ENCODE assay signal across 8 mouse cellular contexts in the genomic region with DNA sequence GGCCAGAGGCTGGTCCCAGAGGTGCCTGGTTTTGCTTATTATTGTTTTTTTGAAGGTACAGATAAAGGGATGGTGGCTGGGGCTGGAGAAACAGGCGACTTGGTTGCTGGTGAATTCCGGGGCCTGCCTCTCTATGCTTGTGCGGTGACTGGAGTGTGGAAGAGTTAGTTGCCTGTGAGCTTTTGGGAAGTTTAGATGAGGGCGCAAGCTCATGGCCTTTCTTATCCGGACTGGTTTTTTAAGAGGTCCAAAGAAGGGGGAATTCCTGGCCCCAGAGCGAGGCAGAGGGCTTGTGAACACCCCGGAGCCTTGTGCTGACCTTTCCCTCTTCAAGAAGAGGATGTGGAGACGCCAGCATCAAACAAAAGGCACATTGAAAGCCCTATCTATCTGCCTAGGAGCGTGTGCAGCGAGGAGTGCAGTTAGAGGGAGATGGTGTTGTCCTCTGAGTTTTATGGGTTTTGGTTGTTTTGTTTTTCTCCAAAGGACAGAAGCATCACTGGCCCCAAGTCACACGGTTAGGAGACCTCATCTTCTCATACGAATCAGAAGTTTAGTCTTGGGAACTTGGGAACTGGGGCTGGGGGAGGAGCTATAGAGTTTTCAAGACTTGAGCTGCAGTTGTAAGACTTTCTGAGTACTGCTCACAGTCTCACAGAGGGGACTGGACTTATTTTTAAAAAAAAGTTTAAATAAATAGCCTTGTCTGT. TPM values are rescaled to one million over a fixed set of nuclear protein-coding genes. Genes with fewer than 3 reads are reported as not detected.
A peak's percentile ranks its signal among the peaks of the same experiment; 100 is the strongest.
DNase-seq lines count a peak whose midpoint lies in the region; ATAC-seq and TF ChIP-seq lines count a peak whose summit lies in the region.

No protein-coding gene starts in this region.

- no peak for ATAC-seq in hindbrain, embryonic 14.5 days (ENCODE audit: low FRiP score)
- ATAC-seq in midbrain, embryonic 12.5 days (ENCODE audit: low FRiP score, low read depth): no peak

- peaks cover 64% of the 10 kb centered on the region for H3K4me1 ChIP-seq in hindbrain, embryonic 14.5 days (replicated peaks; ENCODE audit: control insufficient read depth, insufficient read depth, low read length)
- peaks cover 69% of the 10 kb centered on the region for H3K4me1 ChIP-seq in midbrain, embryonic 12.5 days

- no peaks in the 10 kb centered on the region for H3K9me3 ChIP-seq in hindbrain, embryonic 14.5 days (ENCODE audit: control insufficient read depth, low read length)
- H3K9me3 ChIP-seq in midbrain, embryonic 12.5 days: no peaks in the 10 kb centered on the region

- H3K9ac ChIP-seq in hindbrain, embryonic 14.5 days: peak overlapping the region; percentile 99
- peak overlapping the region; percentile 100 for H3K9ac ChIP-seq in midbrain, embryonic 12.5 days (replicated peaks)

- 3% methylated on average over 12 of the region's 12 CpGs for WGBS in hindbrain, embryonic 14.5 days
- WGBS in midbrain, embryonic 12.5 days: 2% methylated on average over 12 of the region's 12 CpGs

- no peak for TF ChIP-seq CTCF in left cerebral cortex, adult 2 months (IDR thresholded peaks at IDR 0.05)

- peak overlapping the region; percentile 97 for H3K27ac ChIP-seq in left cerebral cortex, adult 2 months
- H3K27ac ChIP-seq in hindbrain, embryonic 14.5 days: peak overlapping the region; percentile 99
- peak overlapping the region; percentile 99 for H3K27ac ChIP-seq in midbrain, embryonic 12.5 days (replicated peaks)

- H3K4me2 ChIP-seq in hindbrain, embryonic 14.5 days (replicated peaks): peak overlapping the region; percentile 84
- peak overlapping the region; percentile 96 for H3K4me2 ChIP-seq in midbrain, embryonic 12.5 days (replicated peaks)

- H3K4me3 ChIP-seq in left cerebral cortex, adult 2 months: peak overlapping the region; percentile 86
- H3K4me3 ChIP-seq in hindbrain, embryonic 14.5 days (replicated peaks; ENCODE audit: low read length): peak overlapping the region; percentile 94
- H3K4me3 ChIP-seq in midbrain, embryonic 12.5 days: peak overlapping the region; percentile 98

- intact Hi-C loops in left cerebral cortex, adult 2 months (cut with DNase I): loop anchor here (5.0 kb wide), 1 partner anchor 55 kb away; no protein-coding TSS in a partner anchor
- intact Hi-C loops in left cerebral cortex, postnatal 25 days (cut with DNase I): loop anchor here (1.0 kb wide), 1 partner anchor 34 kb away; no protein-coding TSS in a partner anchor

- no peaks in the 10 kb centered on the region for H3K27me3 ChIP-seq in hindbrain, embryonic 14.5 days (ENCODE audit: control insufficient read depth, insufficient read depth, low read length)
- no peaks in the 10 kb centered on the region for H3K27me3 ChIP-seq in midbrain, embryonic 12.5 days

- no peaks in the 10 kb centered on the region for H3K36me3 ChIP-seq in hindbrain, embryonic 14.5 days (replicated peaks; ENCODE audit: control insufficient read depth, insufficient read depth)
- no peaks in the 10 kb centered on the region for H3K36me3 ChIP-seq in midbrain, embryonic 12.5 days

- DNase-seq in left cerebral cortex, adult 2 months (ENCODE audit: extremely low spot score in 1 of 2, low spot score in 2 of 2): no peak
- no peak for DNase-seq in left cerebral cortex, postnatal 25 days (ENCODE audit: low spot score in 2 of 2)
- DNase-seq in embryo, embryonic 11 days: peak; percentile 58
- DNase-seq in hindbrain, embryonic 14.5 days (ENCODE audit: low spot score): no peak
- DNase-seq in urinary bladder, adult 18-20 months (ENCODE audit: low spot score in 2 of 2): no peak
- no peak for DNase-seq in layer of hippocampus, postnatal 25 days (ENCODE audit: extremely low spot score in 1 of 2, low spot score in 1 of 2)
- no peak for DNase-seq in right cerebral cortex, adult 2 months (ENCODE audit: low spot score in 2 of 2)

RNA-seq across cellular contexts. Expression of gene Zmiz1, which starts 2.8 kb away (rescaled TPM):
- 100 to 1,000 TPM; 106 to 107 TPM for total RNA-seq in left cerebral cortex, adult 2 months (2021)
- total RNA-seq in left cerebral cortex, postnatal 25 days (2021): 10 to 100 TPM; 85.1 to 95.2 TPM
- polyA plus RNA-seq in hindbrain, embryonic 14.5 days (2014; fragmentation: Nextera tagmentation; extraction: Ambion mirVana): 70.0 and 70.6 TPM in 2 replicates
- 79.4 and 82.5 TPM in 2 replicates for polyA plus RNA-seq in midbrain, embryonic 12.5 days (2016; fragmentation: Nextera tagmentation; extraction: Ambion mirVana)
- total RNA-seq in layer of hippocampus, postnatal 25 days (2021): 100 to 1,000 TPM in 1 of 2 experiments, 10 to 100 TPM in 1; 82.5 to 105 TPM
